Mouse (Mus musculus) midbrain, embryonic 14.5 days (tissue): ENCODE results near the gene Tuba1c. TPM values are rescaled to one million over a fixed set of nuclear protein-coding genes. Genes with fewer than 3 reads are reported as not detected.

Experiments used
- ATAC-seq: fragments of 200-750 bp; cut with Nextera tagmentation; 2 replicates; pipeline ENCODE4 v1.8.0; 2017; ENCODE audit warnings: moderate number of reproducible peaks, moderate library complexity; ENCODE audit not compliant: low FRiP score, low TSS enrichment
- DNase-seq: peaks from one replicate; pipeline ENCODE4 v3.0.0-alpha.2; 2015
- H3K27ac ChIP-seq: fragments of 300-500 bp; sonication (generic); replicated peaks from 2 replicates; pipeline ENCODE4 v1.5.1; 2014; ENCODE audit warnings: mild to moderate bottlenecking, low read depth, low read length, moderate library complexity
- H3K27me3 ChIP-seq: fragments of 300-500 bp; sonication (generic); 2 replicates; pipeline ENCODE4 v1.6.1; 2014; ENCODE audit warnings: low read length, control low read depth, mixed read lengths; ENCODE audit not compliant: control insufficient read depth, insufficient read depth
- H3K36me3 ChIP-seq: fragments of 300-500 bp; sonication (generic); 2 replicates; pipeline ENCODE4 v1.6.1; 2014; ENCODE audit warnings: low read length, control low read depth; ENCODE audit not compliant: control insufficient read depth, insufficient read depth
- H3K4me1 ChIP-seq: fragments of 300-500 bp; sonication (generic); 2 replicates; pipeline ENCODE4 v1.6.1; 2014; ENCODE audit warnings: mild to moderate bottlenecking, antibody characterized with exemption, low read length, control low read depth; ENCODE audit not compliant: control insufficient read depth, insufficient read depth
- H3K4me2 ChIP-seq: fragments of 300-500 bp; sonication (generic); 2 replicates; pipeline ENCODE4 v1.6.1; 2014; ENCODE audit warnings: mild to moderate bottlenecking, low read length, moderate library complexity
- H3K4me3 ChIP-seq: fragments of 300-500 bp; sonication (generic); replicated peaks from 2 replicates; pipeline ENCODE4 v1.5.1; 2014; ENCODE audit warnings: low read depth, low read length
- H3K9ac ChIP-seq: fragments of 300-500 bp; sonication (generic); replicated peaks from 2 replicates; pipeline ENCODE4 v1.6.1; 2014; ENCODE audit warnings: mild to moderate bottlenecking, low read length, moderate library complexity
- H3K9me3 ChIP-seq: fragments of 300-500 bp; sonication (generic); 2 replicates; pipeline ENCODE4 v1.6.1; 2016; ENCODE audit warnings: low read length, control low read depth, mixed read lengths; ENCODE audit not compliant: control insufficient read depth
- WGBS: fragments of 180-500 bp; shearing (Covaris S2); extraction: QIAGEN DNeasy Blood & Tissue Kit; methylation state at CpG from one replicate; pipeline ENCODE4 v1.1.7; 2014; 5-methylcytosine and 5-hydroxymethylcytosine counted together
- polyA plus RNA-seq: library from polyadenylated mRNA; unstranded; fragments of >200 nt; fragmentation: Nextera tagmentation; extraction: Ambion mirVana; gene quantifications from 2 replicates; pipeline ENCODE4 v1.2.1, GENCODE M21; 2014

The Tuba1c gene
- polyA plus RNA-seq, 1 experiment from 2014 or later: 24.8 TPM

DNA sequence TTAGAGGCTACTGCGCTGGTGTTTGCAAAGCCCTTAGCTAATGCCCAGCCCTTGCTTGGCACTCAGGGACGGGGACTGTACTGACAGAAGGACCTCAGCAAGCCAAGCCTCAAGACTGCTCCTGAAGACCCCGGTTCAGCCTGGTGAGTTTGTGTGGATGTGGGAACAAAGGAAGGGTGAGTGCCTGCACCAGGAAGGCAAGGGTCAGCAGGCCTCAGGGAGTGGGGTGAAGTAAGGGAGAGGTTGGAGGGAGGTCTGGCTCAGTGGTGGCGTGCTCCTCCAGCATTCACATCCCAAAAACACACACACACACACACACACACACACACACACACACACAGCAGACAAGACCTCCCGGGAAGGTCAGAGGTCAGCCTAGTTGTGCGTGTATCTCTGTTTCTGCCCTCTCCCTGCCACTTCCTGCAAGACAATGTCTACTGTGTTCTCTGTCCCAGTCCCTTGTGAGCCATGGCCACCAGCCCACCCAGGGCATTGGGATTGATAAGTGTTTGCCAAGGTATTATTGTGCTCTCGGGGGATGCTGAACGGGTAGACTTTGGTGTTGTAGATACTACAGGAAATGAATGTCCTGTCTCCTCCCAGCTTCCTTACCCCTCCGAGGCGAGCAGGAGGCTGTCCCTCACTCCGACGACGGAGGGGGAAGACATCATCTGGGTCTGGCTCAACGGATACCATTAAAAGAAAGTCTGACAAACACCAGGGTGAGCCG is 48.7 kb downstream of the Tuba1c start:
- Histone ChIP-seq H3K4me1 (peaks cover 13% of the 10 kb centered on the region), H3K9me3 (no peaks in the 10 kb centered on the region), H3K9ac (no peak overlapping the region), H3K36me3 (no peaks in the 10 kb centered on the region), H3K4me2 (no peak overlapping the region), H3K27ac (no peak overlapping the region), H3K4me3 (no peak overlapping the region), H3K27me3 (no peaks in the 10 kb centered on the region)
- no peak for ATAC-seq
- WGBS: 87% methylated on average over 15 of the region's 15 CpGs
- no peak for DNase-seq

DNA sequence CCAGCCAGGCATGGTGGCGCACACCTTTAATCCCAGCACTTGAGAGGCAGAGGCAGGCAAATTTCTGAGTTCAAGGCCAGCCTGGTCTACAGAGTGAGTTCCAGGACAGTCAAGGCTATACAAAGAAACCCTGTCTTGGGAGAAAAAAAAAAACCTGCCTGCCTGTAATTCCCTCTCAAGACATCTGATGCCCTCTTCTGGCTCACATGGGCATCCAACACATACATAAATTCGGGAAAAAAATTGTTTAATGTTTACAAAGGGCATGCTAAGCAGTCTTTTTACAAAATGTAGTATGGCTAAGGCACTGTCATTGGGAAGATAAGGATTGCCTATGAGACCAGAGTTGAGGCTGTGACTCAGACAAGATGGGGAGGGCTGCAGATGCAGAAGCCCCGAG is 50.1 kb downstream of the Tuba1c start:
- H3K9me3 ChIP-seq: no peaks in the 10 kb centered on the region
- 0 out of 2 replicates have a peak, but pooled peaks cover 5% of the 10 kb centered on the region for H3K27me3 ChIP-seq
- no peak overlapping the region for H3K27ac ChIP-seq
- DNase-seq: no peak
- 91% methylated on average over 3 of the region's 3 CpGs for WGBS
- H3K36me3 ChIP-seq: no peaks in the 10 kb centered on the region
- ATAC-seq: no peak
- peaks cover 9% of the 10 kb centered on the region; the same call in 1 of the 2 replicates for H3K4me1 ChIP-seq
- no peak overlapping the region for H3K4me2 ChIP-seq
- no peak overlapping the region for H3K9ac ChIP-seq
- no peak overlapping the region for H3K4me3 ChIP-seq

DNA sequence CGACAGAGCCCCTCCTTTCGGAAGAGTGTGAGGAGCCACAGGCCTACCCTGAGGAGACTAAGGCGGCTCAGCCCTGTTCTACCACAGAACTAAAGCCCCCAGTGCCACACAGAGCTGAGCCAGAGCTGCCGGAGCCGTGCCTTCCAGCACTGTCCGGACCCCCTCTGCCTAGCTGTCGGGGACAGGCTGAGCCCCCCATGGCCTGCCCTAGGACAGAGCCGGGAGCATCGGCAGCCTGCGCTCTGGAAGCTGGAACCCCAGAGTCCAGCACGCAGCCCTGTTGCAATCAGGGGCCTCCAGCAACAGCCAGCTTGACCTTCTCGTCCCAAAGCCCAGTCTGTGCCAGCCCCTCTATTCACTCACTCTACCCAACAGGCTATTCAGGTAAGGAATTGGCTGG is 52.6 kb downstream of the Tuba1c start:
- no peaks in the 10 kb centered on the region for H3K9me3 ChIP-seq
- no peaks in the 10 kb centered on the region for H3K4me1 ChIP-seq
- ATAC-seq (no peak), DNase-seq (no peak)
- H3K4me2 ChIP-seq: no peak overlapping the region
- no peaks in the 10 kb centered on the region for H3K36me3 ChIP-seq
- no peak overlapping the region for H3K4me3 ChIP-seq
- 93% methylated on average over 12 of the region's 12 CpGs for WGBS
- peaks cover 29% of the 10 kb centered on the region for H3K27me3 ChIP-seq
- no peak overlapping the region for H3K9ac ChIP-seq
- H3K27ac ChIP-seq: no peak overlapping the region

DNA sequence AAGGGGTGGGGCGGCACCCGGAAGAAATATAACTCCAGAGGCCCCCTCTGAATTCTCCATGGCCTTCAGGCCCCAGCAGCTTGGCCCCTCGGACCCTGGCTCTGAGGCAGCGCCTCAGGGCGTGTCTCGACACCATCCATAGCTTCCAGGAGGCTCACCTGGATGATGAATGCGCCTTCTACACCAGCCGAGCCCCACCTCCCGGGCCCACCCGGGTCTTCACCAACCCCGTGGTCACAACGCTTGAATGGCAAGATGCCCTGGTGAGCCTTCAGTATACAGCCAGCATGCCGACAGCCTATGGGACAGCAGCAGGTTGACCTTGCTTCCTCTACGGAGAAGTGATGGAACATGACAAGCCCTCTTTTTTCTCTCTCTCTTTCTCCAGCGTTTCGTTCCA is 53.1 kb downstream of the Tuba1c start:
- H3K27me3 ChIP-seq: peaks cover 34% of the 10 kb centered on the region
- no peak overlapping the region for H3K27ac ChIP-seq
- no peak overlapping the region for H3K4me2 ChIP-seq
- no peaks in the 10 kb centered on the region for H3K4me1 ChIP-seq
- no peak overlapping the region for H3K4me3 ChIP-seq
- DNase-seq (no peak), ATAC-seq (no peak)
- no peak overlapping the region for H3K9ac ChIP-seq
- H3K36me3 ChIP-seq: no peaks in the 10 kb centered on the region
- 86% methylated on average over 16 of the region's 16 CpGs for WGBS
- no peaks in the 10 kb centered on the region for H3K9me3 ChIP-seq

DNA sequence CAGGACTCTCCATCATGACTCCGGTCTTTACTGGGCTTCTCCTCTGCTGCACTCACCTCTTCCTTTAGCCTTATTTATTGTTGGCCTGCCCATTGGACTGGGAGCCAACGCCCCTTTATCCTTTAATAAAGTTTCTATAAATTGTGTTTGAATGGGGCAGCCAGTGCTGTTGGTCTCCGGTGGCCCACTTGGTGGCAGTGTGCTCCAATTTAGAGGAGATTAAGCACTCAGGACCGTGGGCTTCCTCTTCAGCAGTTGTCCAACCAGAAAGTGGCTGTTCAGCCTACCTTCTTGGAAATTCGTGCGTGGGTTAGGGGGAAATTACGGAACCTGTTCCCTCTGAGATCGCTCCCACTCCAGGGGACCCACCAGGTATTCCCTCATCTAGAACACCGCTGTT is 53.6 kb downstream of the Tuba1c start:
- Histone ChIP-seq H3K4me2 (no peak overlapping the region), H3K27ac (no peak overlapping the region), H3K36me3 (no peaks in the 10 kb centered on the region), H3K9ac (no peak overlapping the region), H3K4me1 (no peaks in the 10 kb centered on the region), H3K9me3 (no peaks in the 10 kb centered on the region), H3K4me3 (no peak overlapping the region), H3K27me3 (peaks cover 37% of the 10 kb centered on the region)
- ATAC-seq: no peak
- 74% methylated on average over 9 of the region's 9 CpGs for WGBS
- peak; percentile 77 for DNase-seq

DNA sequence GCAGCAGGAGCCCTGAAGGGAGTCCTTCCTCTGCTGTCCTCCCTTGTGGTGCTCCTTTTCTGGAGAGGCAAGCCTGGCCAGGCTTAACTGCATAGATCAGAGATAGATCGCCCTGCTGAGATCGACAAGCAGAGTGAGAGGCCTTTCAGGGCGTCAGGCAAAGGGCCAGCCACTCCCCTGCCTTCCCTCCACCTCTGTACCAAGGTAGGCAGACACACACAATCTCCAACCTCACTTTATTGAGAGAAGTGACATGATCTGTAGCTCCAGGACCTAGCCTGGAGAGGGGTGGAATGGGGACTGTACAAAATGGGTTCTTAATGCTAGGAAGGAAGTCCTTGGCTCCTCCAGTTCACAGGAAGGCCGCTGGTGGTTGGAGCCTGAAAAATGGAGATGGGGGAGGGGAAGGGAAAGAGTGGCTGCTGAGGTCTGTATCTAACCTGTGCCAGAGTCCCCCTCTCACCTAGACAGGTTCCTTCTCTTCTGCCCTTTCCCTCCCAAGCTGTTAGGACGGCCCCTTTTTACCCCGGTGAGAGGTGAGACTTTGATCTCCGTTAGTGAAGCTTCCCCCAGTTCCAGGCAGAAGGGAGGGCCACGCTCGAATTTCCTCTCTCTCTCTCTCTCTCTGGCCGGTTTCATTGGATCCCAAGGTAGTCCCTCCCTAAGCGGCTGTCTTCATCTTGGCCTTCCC is 54.3 kb downstream of the Tuba1c start:
- 6% methylated on average over 11 of the region's 11 CpGs for WGBS
- Histone ChIP-seq H3K27me3 (peaks cover 44% of the 10 kb centered on the region), H3K4me2 (peak overlapping the region; percentile 8)

DNA sequence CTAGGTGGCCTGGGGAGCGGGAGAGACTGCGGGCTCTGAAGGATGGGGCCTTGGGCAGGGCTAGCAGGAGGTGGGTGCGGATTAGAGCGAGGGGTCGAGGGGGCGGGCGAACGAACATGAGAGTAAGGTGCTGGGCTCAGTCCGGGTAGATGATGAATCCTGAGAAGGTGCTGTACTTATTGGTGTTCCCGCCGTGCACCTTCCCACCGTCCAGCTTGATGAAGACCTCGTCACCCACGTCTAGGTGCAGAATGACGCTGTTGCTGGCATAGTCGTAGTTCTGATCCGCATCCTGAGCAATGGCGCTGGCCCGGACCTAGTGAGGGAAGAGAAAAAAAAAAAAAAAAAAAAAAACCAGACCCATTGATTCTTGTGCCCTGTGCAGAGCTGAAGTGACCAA is 54.9 kb downstream of the Tuba1c start:
- no peak overlapping the region for H3K4me3 ChIP-seq
- H3K27me3 ChIP-seq: peaks cover 50% of the 10 kb centered on the region
- H3K4me2 ChIP-seq: peak overlapping the region; percentile 8
- no peak for ATAC-seq
- no peak overlapping the region for H3K27ac ChIP-seq
- 0 out of 2 replicates have a peak overlapping the region, but pooled peaks have one; percentile 34 for H3K9ac ChIP-seq
- H3K4me1 ChIP-seq: peaks cover 9% of the 10 kb centered on the region; the same call in 1 of the 2 replicates
- no peaks in the 10 kb centered on the region for H3K9me3 ChIP-seq
- DNase-seq: no peak
- no peaks in the 10 kb centered on the region for H3K36me3 ChIP-seq
- 10% methylated on average over 19 of the region's 19 CpGs for WGBS

More for the DNA sequence above, 54.3 kb downstream of the Tuba1c start:
- Histone ChIP-seq H3K27ac (no peak overlapping the region), H3K4me3 (no peak overlapping the region), H3K9me3 (no peaks in the 10 kb centered on the region), H3K9ac (0 out of 2 replicates have a peak overlapping the region, but pooled peaks have one; percentile 34), H3K4me1 (0 out of 2 replicates have a peak, but pooled peaks cover 3% of the 10 kb centered on the region), H3K36me3 (no peaks in the 10 kb centered on the region)
- DNase-seq (no peak), ATAC-seq (no peak)

DNA sequence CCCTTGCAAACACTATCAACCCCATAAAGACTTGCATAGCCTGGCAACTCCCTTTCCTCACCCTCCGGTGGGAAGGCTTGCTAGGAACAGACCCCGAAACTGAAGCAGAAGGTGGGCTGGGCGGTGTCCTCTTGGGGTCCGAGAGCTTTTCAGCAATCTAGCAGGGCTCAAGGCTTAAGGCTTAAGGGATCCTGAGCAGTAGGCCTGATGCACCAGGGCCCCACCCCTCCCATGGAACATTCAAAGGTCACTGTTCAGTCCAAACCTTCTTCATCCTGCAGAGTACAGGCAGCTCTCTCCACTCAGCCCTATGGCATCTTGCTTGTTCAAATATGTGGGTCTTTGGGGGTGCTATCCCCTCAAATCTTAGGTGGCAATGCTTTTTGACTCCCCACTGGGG is 56.3 kb downstream of the Tuba1c start:
- ATAC-seq (no peak), DNase-seq (no peak)
- 68% methylated on average over 4 of the region's 4 CpGs for WGBS
- Histone ChIP-seq H3K27me3 (peaks cover 52% of the 10 kb centered on the region), H3K36me3 (no peaks in the 10 kb centered on the region), H3K9ac (no peak overlapping the region), H3K4me3 (peak overlapping the region; percentile 12), H3K9me3 (no peaks in the 10 kb centered on the region), H3K27ac (0 out of 2 replicates have a peak overlapping the region, but pooled peaks have one; percentile 2), H3K4me1 (peaks cover 17% of the 10 kb centered on the region), H3K4me2 (peak overlapping the region; percentile 37)
